Mouse (Mus musculus) layer of hippocampus, adult 18-20 months (tissue): ENCODE measurements around the gene Prap1. TPM values are rescaled to one million over a fixed set of nuclear protein-coding genes. Genes with fewer than 3 reads are reported as not detected.

Source experiments
- DNase-seq, 2 experiments: peaks; one replicate each; pipeline ENCODE4 v3.0.0; 2022; ENCODE audit warnings: low spot score in 2 of 2
- total RNA-seq, 2 experiments: library from RNA; stranded (reverse); gene quantifications; 2 replicates each; pipeline ENCODE4 v1.2.3; 2021

Prap1 gene
- total RNA-seq, 2 experiments from 2014 or later, result not detected

- DNase-seq, result peak; percentile 39 to 61
Measured at GRCm38 (mm10) chr7:140081408-140082241, 11.6 kb upstream of the Prap1 start.

- peak; percentile 91 to 94 for DNase-seq
Measured at GRCm38 (mm10) chr7:140082242-140082678, 10.9 kb upstream of the Prap1 start, which contains the start of gene Caly. Caly (minus strand) TSS chr7:140082548.

GRCm38 (mm10) chr7:140090601-140091000 lies 2.6 kb upstream of the Prap1 start:
- no peak for DNase-seq

GRCm38 (mm10) chr7:140094954-140095353 lies 1.8 kb downstream of the Prap1 start:
- no peak for DNase-seq

GRCm38 (mm10) chr7:140095556-140095955 lies 2.4 kb downstream of the Prap1 start:
- DNase-seq, result no peak

- no peak for DNase-seq
Measured at GRCm38 (mm10) chr7:140096055-140096454, 2.9 kb downstream of the Prap1 start.

- DNase-seq, result no peak
Measured at GRCm38 (mm10) chr7:140098466-140098865, 5.3 kb downstream of the Prap1 start.

GRCm38 (mm10) chr7:140101498-140101897 lies 8.3 kb downstream of the Prap1 start:
- DNase-seq, result no peak

GRCm38 (mm10) chr7:140101993-140102860 lies 9.0 kb downstream of the Prap1 start, which contains the start of gene Fuom:
Fuom (minus strand) TSS chr7:140102441.
- peak; percentile 79 to 86 for DNase-seq

GRCm38 (mm10) chr7:140104009-140104408 lies 10.8 kb downstream of the Prap1 start:
- no peak for DNase-seq

- DNase-seq, result no peak
Measured at GRCm38 (mm10) chr7:140111943-140112342, 18.7 kb downstream of the Prap1 start.

GRCm38 (mm10) chr7:140115583-140116328 lies 22.6 kb downstream of the Prap1 start, which contains the start of gene Paox:
Paox (plus strand) TSS chr7:140115799.
- DNase-seq, result peak; percentile 60 to 74

GRCm38 (mm10) chr7:140116329-140117054 lies 23.3 kb downstream of the Prap1 start, which contains the start of gene Echs1:
Echs1 (minus strand) TSS chr7:140116476.
- peak; percentile 87 to 90 for DNase-seq

GRCm38 (mm10) chr7:140120484-140120883 lies 27.3 kb downstream of the Prap1 start:
- no peak for DNase-seq

GRCm38 (mm10) chr7:140121338-140121910 lies 28.2 kb downstream of the Prap1 start:
- DNase-seq, result no peak

GRCm38 (mm10) chr7:140122765-140123164 lies 29.6 kb downstream of the Prap1 start:
- DNase-seq, result no peak

- no peak for DNase-seq
Measured at GRCm38 (mm10) chr7:140124382-140124781, 31.2 kb downstream of the Prap1 start.

GRCm38 (mm10) chr7:140125278-140126021 lies 32.3 kb downstream of the Prap1 start:
- DNase-seq, result peak; percentile 80 to 88

GRCm38 (mm10) chr7:140126022-140126350 lies 32.8 kb downstream of the Prap1 start:
- DNase-seq, result no peak
